Mouse (Mus musculus) retina, embryonic 14.5 days (tissue): ENCODE results near the gene Zkscan6.
A peak's percentile ranks its signal among the peaks of the same experiment; 100 is the strongest.

Source experiments
- DNase-seq: peaks from one replicate; pipeline ENCODE4 v3.0.0-alpha.2; 2015; ENCODE audit warnings: low spot score

The Zkscan6 gene

DNA sequence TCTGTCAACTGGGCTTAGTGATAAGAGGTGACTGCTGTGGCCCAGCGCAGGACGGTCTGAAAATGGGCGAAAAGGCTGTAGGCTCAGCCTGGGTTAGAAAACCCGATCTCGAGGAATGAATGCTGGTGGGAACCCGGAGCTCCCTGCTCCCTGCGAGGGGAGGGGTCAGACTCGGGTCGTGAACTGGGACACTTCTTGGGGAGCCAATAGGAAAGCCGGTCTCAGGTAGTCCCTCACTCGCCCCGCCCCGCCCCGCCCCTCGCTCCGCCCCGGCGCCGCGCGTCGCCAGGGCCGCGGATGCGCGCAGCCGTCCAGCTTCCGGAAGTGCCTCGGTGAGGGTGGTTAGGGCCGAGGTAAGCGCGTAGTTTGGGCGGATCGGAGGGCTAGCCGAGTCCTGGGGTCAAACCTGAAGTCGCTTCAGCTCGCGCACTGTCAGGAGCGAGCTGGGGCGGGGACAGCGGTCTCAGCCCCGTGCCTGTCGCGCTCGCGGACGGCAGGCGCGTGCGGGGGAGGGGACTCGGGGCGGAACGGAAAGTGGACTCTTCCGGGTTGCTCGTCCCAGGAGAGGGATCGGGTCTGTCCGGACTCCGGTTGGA, at the start of gene Zkscan6:
Gene Zkscan6, plus strand, starts transcription at position 267 of the 596 bp plus-strand sequence.
- DNase-seq = peak; percentile 90

DNA sequence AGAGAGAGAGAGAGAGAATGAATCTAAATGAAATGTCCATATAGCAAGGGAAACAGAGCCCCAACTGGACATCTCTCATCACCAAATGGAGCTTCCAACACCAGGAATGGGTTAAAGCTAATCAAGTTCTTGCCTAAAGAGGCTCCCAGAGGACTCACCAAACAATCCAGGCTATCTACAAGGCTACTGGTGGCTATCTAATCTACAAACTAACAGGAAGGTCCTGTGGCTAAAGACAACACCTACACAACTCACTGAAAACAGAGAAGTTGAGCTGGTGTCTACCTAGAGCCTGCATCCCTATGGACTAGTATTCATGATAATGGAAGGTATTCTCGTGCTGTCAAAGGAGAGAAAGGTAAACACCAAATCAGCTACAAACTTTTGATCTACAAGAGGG, 47.6 kb upstream of the Zkscan6 start:
- DNase-seq = no peak

DNA sequence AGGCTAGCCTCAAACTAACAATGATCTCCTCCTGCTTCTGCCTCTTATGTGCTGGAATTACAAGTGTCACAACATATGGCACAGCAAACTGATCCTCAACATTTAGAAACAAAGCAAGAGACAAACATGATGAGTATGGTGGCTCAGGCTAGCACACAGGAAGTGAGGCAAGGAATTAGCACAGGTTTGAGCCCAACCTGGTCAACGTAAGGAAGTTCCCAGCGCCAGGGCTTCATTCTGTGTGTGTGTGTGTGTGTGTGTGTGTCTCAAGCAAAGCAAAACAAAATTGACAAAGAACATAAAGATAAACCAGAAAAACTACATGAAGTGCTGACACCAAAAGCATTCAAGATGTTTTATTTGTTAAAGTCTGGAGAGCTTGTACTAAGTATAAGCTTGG, 46.1 kb upstream of the Zkscan6 start:
- DNase-seq = no peak

- no peak for DNase-seq
Measured at GRCm38 (mm10) chr11:65768445-65768844, 38.5 kb upstream of the Zkscan6 start.

DNA sequence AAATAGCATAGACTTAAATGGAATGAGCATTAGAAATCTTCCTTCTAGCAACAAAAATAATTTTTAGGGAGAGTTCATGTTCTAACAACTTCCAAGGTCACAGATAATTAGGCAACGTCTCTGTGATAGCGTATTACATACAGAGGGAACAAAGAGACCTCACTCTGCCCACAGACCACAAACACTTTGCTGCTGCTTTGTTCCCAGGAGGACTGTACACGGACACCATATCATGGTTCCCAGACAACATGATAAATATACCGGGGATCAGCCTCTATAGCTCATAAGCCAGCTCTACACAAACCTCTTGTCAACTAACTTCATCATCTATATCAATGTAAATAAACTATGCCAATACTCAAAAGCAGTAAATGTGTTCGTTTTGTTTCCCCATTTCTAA, 37.0 kb upstream of the Zkscan6 start:
- DNase-seq = no peak

DNA sequence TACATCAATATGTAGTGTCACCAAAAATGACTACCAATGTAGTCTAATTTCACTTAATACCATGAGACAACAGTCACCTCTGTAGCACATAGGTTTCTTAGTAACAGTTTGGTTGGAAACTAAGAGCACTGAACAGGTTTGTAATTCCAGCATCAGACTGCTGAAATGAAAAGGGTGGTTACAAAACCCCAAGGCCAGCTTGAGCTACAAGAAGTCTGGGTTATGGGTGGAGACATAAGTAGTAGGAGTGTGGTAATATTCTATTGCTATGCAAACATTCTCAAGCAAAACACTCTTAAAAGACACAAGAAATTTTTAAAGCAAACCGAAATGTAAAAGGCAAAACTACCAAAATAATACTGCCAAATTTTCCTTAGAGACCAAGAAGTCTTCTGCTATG, 35.4 kb upstream of the Zkscan6 start:
- DNase-seq = no peak

DNA sequence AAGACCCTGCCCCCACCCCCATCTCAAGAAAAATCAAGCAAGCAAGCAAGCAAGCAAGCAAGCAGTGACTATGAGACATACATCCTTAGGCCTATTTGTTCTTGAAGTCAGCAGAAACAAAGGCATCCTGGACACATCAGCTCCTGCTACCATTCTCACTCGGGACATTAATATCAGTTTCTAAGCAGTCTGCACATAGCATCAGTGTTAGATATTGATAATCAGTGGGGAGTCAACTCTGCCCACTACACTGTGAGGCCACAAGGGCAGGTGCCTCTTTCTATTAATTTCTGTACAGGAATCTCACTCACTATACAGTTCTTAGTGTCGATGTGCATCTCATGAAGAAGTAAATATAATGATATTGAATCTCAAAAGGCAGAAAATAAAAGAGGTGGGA, 33.4 kb upstream of the Zkscan6 start:
- DNase-seq = no peak

DNA sequence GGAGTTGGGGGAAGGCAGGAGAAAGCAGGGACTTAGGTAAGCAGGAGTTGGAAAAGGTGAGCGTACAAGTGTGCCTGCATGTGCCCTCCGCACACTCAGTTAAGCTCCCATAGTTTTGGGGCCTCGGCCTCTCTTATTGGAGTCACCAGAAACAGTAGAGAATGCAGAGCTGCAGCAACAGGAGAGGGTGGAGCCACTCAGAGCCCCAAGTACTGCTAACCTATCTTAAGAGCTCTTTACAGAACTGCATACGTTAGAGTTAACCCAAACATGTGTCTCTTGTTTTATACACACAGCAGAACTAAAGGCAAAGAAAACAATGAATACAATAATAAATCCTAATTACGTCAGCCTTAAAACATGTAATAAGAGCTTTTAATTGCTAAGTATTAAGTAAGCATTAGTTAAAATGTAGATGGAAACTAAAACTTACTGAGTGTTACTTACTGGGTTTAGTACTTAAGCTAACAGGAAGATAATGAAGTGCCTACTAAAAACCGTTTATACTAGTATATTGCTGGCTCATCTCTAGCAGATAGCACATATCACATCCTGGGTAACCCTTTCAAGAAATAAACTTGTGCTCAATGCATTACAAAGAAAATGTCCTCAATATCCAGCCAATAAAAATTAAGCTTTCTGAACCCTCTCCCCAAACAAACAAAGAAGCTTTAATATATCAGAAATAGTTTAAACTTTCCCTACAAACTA, 32.9 kb upstream of the Zkscan6 start:
- DNase-seq = no peak

DNA sequence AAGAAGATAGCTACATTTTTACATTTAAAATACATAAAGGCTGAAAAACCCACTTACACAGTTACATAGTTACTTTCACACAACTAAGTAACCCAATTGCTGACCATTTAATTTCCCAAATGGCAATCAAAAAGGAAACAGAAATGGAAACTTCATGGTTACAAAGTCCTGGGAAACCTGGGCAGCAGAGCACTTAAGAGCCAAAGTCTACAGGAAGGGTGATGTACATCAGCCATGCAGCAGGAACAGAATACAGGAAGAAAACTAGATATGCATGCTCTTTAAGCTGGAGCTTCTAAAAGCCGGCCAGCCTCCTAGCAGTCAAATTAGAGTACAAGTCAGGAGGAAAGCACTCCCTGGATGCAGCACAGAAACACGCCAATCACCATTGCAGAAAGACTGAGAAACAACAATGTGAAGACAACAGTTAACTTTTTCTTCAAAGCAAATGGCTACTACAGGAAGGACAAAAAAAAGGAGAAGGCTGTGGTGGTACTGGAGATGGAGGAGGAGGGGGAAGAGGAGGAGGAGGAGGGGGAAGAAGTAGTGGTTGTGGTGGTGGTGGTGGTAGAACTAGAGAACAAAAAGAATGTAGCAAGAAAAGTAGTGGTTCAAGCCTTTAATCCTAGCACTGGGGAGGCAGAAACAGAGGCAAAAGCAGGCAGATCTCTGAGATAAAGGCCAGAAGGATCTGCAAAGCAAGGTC, 29.9 kb upstream of the Zkscan6 start:
- no peak for DNase-seq

DNA sequence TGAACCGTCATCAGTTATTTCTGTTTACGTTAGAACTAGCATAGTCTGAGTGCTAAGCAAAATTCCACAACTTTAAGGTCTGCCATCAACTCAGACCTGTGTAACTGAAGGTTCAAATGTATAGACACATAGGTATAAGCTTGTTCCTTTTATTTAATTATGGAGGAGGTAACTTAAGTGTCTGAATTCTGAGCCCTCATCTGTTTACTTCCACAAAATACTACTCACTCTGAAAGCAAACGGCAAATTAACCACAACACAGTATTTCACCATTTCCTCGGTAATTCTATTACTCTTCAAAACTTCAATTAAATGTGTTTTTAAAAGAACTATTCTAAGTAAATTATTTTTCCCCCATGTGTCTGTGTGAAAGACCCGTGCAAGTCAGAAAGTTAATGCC, 29.2 kb upstream of the Zkscan6 start:
- DNase-seq = no peak

DNA sequence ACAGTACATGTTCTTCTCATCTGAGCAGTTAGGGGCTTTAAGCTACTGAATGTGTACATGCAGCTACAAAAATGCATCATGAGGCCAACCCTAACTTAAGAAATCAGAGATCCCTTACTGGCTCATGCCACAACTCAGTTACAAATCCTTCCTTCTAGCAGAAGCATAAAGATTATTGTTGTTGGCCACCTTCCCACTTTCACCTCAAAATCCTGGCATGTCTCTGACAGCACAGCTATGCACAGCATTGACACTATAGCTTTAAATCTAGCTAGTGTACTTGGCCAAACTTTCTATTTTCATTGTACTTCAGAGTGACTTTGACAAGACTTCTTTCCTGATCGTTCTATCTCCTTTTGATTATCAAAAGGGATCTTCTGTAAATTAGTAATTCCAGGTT, 27.9 kb upstream of the Zkscan6 start:
- DNase-seq = no peak

- DNase-seq = no peak
Measured at GRCm38 (mm10) chr11:65779578-65779977, 27.4 kb upstream of the Zkscan6 start.

DNA sequence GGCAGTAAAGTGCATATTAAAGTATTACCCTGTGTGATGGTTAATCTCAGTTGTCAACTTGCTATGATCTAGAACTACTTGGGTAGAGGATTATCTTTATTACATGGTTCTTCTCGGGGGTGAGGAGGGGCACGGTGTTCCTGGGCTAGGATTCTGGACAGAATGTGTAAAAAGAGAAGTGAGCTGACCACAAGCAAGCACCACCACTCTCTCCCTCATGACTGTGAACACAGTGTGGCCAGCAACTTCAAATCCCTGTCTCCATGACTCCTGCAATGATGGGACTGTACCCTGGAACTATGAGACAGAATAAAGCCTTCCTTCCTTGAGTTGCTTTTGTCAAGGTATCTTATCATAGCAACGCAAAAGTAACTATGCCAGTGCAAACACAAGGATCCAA, 25.4 kb upstream of the Zkscan6 start:
- DNase-seq = no peak

- no peak for DNase-seq
Measured at GRCm38 (mm10) chr11:65786160-65786559, 20.8 kb upstream of the Zkscan6 start.

DNA sequence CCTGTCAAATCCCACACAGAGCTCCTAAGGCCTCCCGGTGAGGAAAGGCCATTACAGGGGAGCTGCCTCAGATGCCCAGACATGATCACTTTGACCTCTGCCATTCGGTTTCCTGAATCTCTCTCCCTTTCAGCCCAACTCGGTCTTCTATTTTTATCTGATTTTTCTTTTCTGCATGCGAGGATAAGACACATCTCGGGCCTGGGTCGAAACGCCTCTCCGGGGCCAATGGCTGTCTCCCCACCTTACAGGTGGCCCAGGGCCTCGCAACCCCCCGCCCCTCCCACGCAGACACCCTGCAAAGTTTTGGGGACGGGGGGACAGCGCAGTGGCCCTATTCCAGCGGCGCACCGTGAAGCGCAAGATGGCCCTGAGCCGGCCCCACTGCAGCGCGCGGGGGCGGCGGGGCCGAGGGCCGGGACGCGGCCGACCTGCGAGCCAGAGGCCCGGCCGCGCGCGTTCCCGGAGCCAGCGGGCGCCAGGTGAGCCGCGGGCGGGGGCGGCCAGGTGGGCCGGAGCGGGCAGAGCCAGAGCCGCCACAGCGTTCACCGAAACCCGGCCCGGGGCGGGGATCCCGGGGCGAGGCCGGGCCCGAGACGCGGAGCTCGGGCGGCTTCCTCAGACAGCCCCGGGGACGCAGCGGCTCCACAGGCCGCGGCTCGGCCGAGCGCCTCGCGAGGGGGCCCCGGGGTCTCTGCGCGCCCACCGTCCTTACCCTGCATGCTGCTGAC, 19.4 kb upstream of the Zkscan6 start:
- DNase-seq = peak; percentile 32

GRCm38 (mm10) chr11:65788154-65788553, 18.8 kb upstream of the Zkscan6 start, which contains the start of gene Map2k4:
Gene Map2k4 (minus strand): TSS chr11:65788297.
- DNase-seq = peak; percentile 93

DNA sequence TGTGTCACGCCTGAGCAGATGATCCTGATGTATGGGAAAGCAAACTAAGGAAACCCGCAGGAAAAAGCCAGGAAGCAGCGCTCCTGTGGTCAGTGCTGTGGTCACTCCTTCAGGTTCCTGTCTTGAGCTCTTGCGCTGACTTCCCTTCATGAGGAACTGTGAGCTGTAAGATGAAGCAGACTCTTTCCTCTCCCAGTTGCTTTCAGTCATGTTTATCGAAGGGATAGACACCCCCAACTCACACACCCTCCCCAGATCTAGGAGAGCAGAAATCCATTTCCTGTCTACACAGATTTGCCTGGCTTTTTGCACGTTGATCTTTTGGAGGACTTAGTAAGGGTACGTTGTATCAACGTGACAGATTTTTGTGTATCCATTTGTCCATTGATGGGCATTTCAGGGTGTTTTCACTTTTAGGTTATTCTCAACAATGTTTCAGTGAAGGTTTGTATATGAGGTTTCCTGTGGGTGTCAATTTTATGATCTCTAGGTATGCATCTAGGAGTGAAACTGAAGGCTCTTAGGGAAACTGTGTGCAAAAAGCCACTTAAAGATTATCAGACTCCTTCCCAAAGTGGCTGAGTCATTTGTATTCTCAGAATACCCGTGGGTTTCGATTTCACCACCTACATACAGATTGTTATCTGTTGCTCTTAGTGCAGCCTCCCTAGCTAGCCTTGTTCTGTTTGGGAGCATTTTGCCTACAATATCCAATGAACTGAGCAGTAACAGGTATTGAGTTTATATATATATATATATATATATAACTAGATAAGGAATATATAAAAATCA, 12.4 kb upstream of the Zkscan6 start:
- DNase-seq = no peak

GRCm38 (mm10) chr11:65795896-65796295, 11.1 kb upstream of the Zkscan6 start:
- no peak for DNase-seq

- DNase-seq = no peak
Measured at GRCm38 (mm10) chr11:65801899-65802298, 5.1 kb upstream of the Zkscan6 start.

- no peak for DNase-seq
Measured at GRCm38 (mm10) chr11:65806321-65806904, 562 bp upstream of the Zkscan6 start.

- DNase-seq = no peak
Measured at GRCm38 (mm10) chr11:65807601-65808000, 626 bp downstream of the Zkscan6 start.
